Mouse (Mus musculus) left cerebral cortex, postnatal 4 days (tissue): ENCODE data around the gene Agbl1. TPM values are rescaled to one million over a fixed set of nuclear protein-coding genes. Genes with fewer than 3 reads are reported as not detected.
"Not testable (repeated sequence)": the region's sequence is repeated elsewhere in the genome, so short reads cannot be mapped to it uniquely, and the experiment has no call there.

Experiments
- DNase-seq: peaks from one replicate; pipeline ENCODE4 v3.0.0-alpha.2; 2022
- intact Hi-C: fragments of 180-260 bp; cut with DNase I; formaldehyde crosslinking; loops from one replicate; pipeline ENCODE4 v1.15.1; 2025
- total RNA-seq, 2 experiments: library from RNA; stranded (reverse); gene quantifications; 2 replicates each; pipeline ENCODE4 v1.2.3; 2021

Agbl1 gene
- total RNA-seq, 2 experiments from 2014 or later: 0.36 to 0.40 TPM

GRCm38 (mm10) chr7:76560564-76561258, 331.0 kb downstream of the Agbl1 start:
- DNase-seq: no peak
- intact Hi-C loops: no loop called here

GRCm38 (mm10) chr7:76562506-76562905, 332.8 kb downstream of the Agbl1 start:
- DNase-seq: no peak
- intact Hi-C loops: no loop called here

GRCm38 (mm10) chr7:76594566-76595079, 364.9 kb downstream of the Agbl1 start:
- no peak for DNase-seq

GRCm38 (mm10) chr7:76597812-76598211, 368.1 kb downstream of the Agbl1 start:
- no peak for DNase-seq
- intact Hi-C loops: no loop called here

More at GRCm38 (mm10) chr7:76594566-76595079, 364.9 kb downstream of the Agbl1 start:
- intact Hi-C loops: no loop called here

- intact Hi-C loops: no loop called here
- no peak for DNase-seq
Observed at GRCm38 (mm10) chr7:76600050-76600690, 370.5 kb downstream of the Agbl1 start.

- intact Hi-C loops: no loop called here
- no peak for DNase-seq
Observed at GRCm38 (mm10) chr7:76629528-76629927, 399.8 kb downstream of the Agbl1 start.

GRCm38 (mm10) chr7:76650984-76651383, 421.3 kb downstream of the Agbl1 start:
- DNase-seq: no peak
- intact Hi-C loops: no loop called here

GRCm38 (mm10) chr7:76661072-76661471, 431.4 kb downstream of the Agbl1 start:
- no peak for DNase-seq
- intact Hi-C loops: no loop called here

GRCm38 (mm10) chr7:76674856-76675255, 445.2 kb downstream of the Agbl1 start:
- DNase-seq: no peak
- intact Hi-C loops: no loop called here

GRCm38 (mm10) chr7:76701224-76701623, 471.5 kb downstream of the Agbl1 start:
- DNase-seq: no peak
- intact Hi-C loops: no loop called here

GRCm38 (mm10) chr7:76732220-76732619, 502.5 kb downstream of the Agbl1 start:
- DNase-seq, intact Hi-C loops: not testable (repeated sequence)

- DNase-seq: no peak
- intact Hi-C loops: no loop called here
Observed at GRCm38 (mm10) chr7:76777237-76777855, 547.7 kb downstream of the Agbl1 start.

- no peak for DNase-seq
- intact Hi-C loops: no loop called here
Observed at GRCm38 (mm10) chr7:76780446-76780845, 550.8 kb downstream of the Agbl1 start.

- DNase-seq: peak; percentile 45
Observed at GRCm38 (mm10) chr7:76788561-76789306, 559.0 kb downstream of the Agbl1 start.

GRCm38 (mm10) chr7:76790041-76790440, 560.4 kb downstream of the Agbl1 start:
- no peak for DNase-seq
- intact Hi-C loops: no loop called here

More at GRCm38 (mm10) chr7:76788561-76789306, 559.0 kb downstream of the Agbl1 start:
- intact Hi-C loops: no loop called here

GRCm38 (mm10) chr7:76791247-76791646, 561.6 kb downstream of the Agbl1 start:
- DNase-seq: peak; percentile 63
- intact Hi-C loops: no loop called here

GRCm38 (mm10) chr7:76810003-76810402, 580.3 kb downstream of the Agbl1 start:
- no peak for DNase-seq
- intact Hi-C loops: no loop called here

- intact Hi-C loops: no loop called here
- DNase-seq: no peak
Observed at GRCm38 (mm10) chr7:76820571-76820970, 590.9 kb downstream of the Agbl1 start.

- DNase-seq: peak; percentile 55
- intact Hi-C loops: no loop called here
Observed at GRCm38 (mm10) chr7:76842146-76842545, 612.5 kb downstream of the Agbl1 start.

GRCm38 (mm10) chr7:76889416-76890209, 659.9 kb downstream of the Agbl1 start:
- peak; percentile 27 for DNase-seq
- intact Hi-C loops: loop anchor here (5.0 kb wide), 1 partner anchor 492 kb away; no protein-coding TSS in a partner anchor
